Mouse (Mus musculus): Measurements from ENCODE around the gene Ly6g6d. TPM values are rescaled to one million over a fixed set of nuclear protein-coding genes. Genes with fewer than 3 reads are reported as not detected.

Gene Ly6g6d
- polyA plus RNA-seq, 1 experiment = 3.6 TPM

DNA sequence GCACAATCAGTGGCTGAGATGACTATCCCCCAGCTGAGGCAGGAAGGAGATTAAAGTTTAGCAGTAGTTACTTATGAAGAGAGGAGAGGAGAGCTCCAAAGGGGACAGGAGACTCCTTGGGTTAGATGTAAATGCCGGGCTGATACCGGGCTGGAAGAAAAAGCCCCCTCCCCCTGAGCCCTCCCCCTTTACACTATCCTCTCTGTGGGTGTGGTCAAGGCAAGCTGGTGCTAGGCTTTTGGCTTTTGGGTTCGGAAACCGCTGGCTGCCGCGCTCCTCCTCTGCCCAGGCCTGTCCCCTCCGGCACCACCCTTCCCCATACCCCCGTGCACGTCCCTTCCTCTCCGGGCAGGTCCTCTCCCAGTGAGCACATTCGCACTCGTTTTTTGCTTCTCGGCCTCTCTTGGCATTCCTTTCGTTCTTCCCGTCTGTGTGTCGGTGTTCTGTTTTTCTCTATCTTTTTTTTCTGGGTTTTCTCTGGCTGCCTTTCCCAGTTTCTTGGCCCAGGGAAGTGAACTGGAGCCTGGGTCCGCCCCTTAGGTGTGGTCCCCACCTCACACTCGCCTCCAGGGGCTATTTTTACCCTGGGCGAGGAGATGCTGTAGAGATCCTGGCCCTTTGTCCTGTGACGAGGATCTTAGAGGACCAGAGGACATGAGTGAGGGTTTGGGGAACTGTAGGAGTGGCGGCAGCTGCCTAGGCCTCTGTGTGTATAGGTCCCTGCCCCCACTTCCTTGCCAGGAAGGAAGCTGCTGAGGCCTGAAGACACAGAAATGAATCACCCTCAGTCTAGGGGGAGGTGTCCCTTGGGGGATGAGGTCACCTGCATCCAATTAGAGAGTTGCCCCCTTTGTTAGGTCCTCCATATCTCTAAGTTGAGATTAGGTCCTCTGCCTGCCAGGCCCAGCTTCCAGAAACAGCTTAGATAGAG lies 26.4 kb downstream of the Ly6g6d start:
- Histone ChIP-seq H3K4me1 (ENCODE audit: control insufficient read depth, insufficient read depth, low read length) (no peaks in the 10 kb centered on the region), H3K27ac (ENCODE audit: insufficient read depth, low read length) (peak overlapping the region; percentile 60), H3K4me3 (ENCODE audit: insufficient read depth, low read length) (peak overlapping the region; percentile 27)
- TF ChIP-seq POLR2A (IDR thresholded peaks at IDR 0.05; ENCODE audit: extremely low read depth, insufficient read depth, low read length) (peak; percentile 43; the same call in 1 of the 2 replicates), CTCF (IDR thresholded peaks at IDR 0.05; ENCODE audit: extremely low read depth, insufficient read depth, low read length) (no peak)

DNA sequence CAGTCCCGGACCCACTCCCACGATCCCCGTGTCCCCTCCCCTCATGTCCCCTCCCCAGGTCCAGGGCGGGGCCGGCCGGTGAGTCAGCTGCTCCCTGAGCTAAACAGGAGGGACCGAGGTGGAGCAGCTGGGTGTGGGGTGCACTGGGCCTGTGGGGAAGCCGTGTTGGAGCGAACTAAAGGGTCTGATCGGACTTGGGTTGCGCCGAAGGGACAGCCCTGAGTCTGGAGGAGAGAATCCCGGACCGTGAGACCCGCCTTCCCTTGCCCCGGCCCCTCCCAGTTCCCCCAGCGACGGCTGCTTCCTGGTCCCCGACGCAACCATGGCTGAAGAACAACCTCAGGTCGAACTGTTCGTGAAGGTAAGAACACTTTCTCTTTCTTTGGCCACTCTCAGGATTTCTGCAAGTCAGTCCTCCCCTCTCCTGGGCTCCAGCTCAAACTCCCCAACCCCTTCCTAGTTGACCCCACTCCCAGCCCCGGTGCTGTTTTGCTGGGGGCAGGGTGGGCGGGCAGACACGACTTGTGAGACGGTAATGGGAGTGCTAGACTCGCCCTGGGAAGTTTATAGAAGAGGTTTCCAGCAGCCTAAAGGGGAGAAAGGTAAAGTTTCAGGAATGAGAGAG lies 27.6 kb downstream of the Ly6g6d start:
- H3K27ac ChIP-seq (ENCODE audit: insufficient read depth, low read length) = peak overlapping the region; percentile 33
- TF ChIP-seq POLR2A (IDR thresholded peaks at IDR 0.05; ENCODE audit: extremely low read depth, insufficient read depth, low read length) (0 out of 2 replicates have a peak, but pooled peaks have one; percentile 7), CTCF (IDR thresholded peaks at IDR 0.05; ENCODE audit: extremely low read depth, insufficient read depth, low read length) (no peak)
- no peaks in the 10 kb centered on the region for H3K4me1 ChIP-seq (ENCODE audit: control insufficient read depth, insufficient read depth, low read length)
- H3K4me3 ChIP-seq (ENCODE audit: insufficient read depth, low read length) = peak overlapping the region; percentile 27

DNA sequence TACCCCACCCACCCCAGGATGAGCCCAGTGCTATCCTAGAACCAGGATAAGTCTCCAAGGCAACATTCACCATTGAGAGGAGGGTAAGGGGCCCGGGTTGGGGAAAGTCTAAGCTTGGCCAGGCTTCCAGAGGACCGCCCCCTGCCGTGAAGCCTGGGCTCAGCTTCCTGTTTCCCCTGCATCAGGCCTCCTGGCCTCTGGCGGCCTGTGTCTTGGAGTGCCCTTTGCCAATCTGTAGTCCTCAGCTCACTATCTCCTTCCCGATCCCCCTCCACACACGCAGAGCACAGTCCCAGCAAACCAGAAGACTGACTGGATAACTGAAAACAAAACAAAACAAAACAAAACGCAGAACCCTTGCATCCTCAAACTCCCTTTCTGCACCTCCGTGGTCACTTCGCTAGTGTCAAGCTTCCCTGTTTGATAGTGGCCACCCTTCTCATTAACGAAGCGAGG lies 28.3 kb downstream of the Ly6g6d start, which contains the start of gene Clic1:
TSS of gene Clic1 (plus strand) at position 406 of the 456 bp plus-strand sequence.
- TF ChIP-seq CTCF (IDR thresholded peaks at IDR 0.05; ENCODE audit: extremely low read depth, insufficient read depth, low read length) (no peak), POLR2A (IDR thresholded peaks at IDR 0.05; ENCODE audit: extremely low read depth, insufficient read depth, low read length) (no peak)
- Histone ChIP-seq H3K27ac (ENCODE audit: insufficient read depth, low read length) (peak within 1 kb of the TSS; percentile 33), H3K4me3 (ENCODE audit: insufficient read depth, low read length) (peak within 1 kb of the TSS; percentile 27), H3K4me1 (ENCODE audit: control insufficient read depth, insufficient read depth, low read length) (no peaks in the 10 kb centered on the region)

DNA sequence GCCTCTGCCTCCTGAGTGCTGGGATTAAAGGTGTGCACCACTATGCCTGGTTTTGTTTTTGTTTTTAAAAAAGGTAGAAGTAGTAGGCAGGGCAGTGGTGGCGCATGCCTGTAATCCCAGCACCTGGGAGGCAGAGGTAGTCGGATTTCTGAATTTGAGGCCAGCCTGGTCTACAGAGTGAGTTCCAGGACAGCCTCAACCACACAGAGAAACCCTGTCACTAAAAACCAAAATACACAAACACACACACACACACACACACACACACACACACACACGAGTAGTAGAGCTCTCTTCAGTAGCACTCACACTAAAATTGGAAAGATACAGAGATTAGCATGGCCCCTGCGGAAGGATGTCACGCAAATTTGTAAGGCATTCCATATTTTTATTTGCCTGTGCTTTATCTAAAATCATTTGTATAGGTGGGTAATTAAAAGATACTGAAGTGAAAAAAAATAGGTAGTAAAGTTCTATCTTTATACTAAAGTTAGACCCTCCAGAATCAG lies 28.9 kb downstream of the Ly6g6d start:
- no peak for TF ChIP-seq CTCF (IDR thresholded peaks at IDR 0.05; ENCODE audit: extremely low read depth, insufficient read depth, low read length)
- TF ChIP-seq POLR2A (IDR thresholded peaks at IDR 0.05; ENCODE audit: extremely low read depth, insufficient read depth, low read length) = no peak
- Histone ChIP-seq H3K4me1 (ENCODE audit: control insufficient read depth, insufficient read depth, low read length) (no peaks in the 10 kb centered on the region), H3K27ac (ENCODE audit: insufficient read depth, low read length) (no peak overlapping the region), H3K4me3 (ENCODE audit: insufficient read depth, low read length) (no peak overlapping the region)

DNA sequence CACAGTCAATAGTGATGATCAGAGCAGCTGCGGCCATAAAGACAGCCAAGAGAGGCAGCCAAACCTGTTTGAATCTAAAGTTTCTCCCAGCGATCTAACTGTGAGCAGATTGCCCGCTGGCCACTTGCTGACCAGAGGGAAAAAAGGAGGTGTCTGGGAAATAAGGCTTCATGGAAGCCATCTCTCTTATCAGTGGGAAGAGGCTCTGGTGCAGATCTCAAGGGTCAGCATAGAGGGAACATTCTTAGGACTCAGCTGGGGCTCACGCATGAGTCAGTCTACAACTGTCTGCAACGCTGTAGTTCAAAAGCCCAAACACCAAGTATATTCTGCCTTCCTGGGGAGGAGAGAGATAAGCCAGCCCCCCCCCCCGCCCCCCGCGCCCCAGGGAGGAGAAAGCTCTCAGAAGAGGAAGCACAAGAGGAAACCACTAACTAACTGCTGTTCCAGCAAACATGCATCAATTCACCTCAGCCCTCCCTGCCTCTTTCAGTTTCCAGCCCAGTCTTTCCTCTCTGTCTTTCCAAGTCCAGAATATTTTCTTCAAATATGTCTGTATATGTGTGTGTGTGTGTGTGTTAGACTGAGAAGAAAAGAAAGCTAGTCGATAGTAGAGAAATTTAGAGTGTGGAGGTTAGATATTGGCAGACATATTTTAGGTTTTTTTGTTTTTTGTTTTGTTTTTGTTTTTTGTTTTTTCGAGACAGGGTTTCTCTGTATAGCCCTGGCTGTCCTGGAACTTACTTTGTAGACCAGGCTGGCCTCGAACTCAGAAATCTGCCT lies 29.5 kb downstream of the Ly6g6d start:
- H3K4me3 ChIP-seq (ENCODE audit: insufficient read depth, low read length) = no peak overlapping the region
- no peaks in the 10 kb centered on the region for H3K4me1 ChIP-seq (ENCODE audit: control insufficient read depth, insufficient read depth, low read length)
- H3K27ac ChIP-seq (ENCODE audit: insufficient read depth, low read length) = no peak overlapping the region
- TF ChIP-seq POLR2A (IDR thresholded peaks at IDR 0.05; ENCODE audit: extremely low read depth, insufficient read depth, low read length) = no peak
- no peak for TF ChIP-seq CTCF (IDR thresholded peaks at IDR 0.05; ENCODE audit: extremely low read depth, insufficient read depth, low read length)

DNA sequence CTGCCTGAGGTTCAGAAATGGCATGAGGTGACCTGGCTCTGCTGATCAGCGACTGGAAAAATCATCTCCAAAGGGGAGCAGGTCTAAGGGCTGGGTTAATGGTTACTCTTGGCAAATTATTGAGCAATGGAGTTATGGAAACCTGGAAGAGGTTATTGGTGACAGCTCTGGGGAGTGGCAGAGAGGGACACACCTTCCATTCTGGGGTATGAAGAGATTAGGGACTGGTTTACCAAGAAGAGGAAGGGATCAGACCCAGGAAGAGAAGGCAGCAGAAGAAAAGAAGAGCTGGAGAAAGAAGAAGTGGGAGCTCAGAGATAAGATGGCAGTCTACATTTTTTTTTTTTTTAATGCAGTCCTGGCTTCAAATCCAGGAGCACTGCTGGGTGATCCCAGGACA lies 30.2 kb downstream of the Ly6g6d start:
- Histone ChIP-seq H3K4me1 (ENCODE audit: control insufficient read depth, insufficient read depth, low read length) (no peaks in the 10 kb centered on the region), H3K4me3 (ENCODE audit: insufficient read depth, low read length) (no peak overlapping the region), H3K27ac (ENCODE audit: insufficient read depth, low read length) (no peak overlapping the region)
- TF ChIP-seq CTCF (IDR thresholded peaks at IDR 0.05; ENCODE audit: extremely low read depth, insufficient read depth, low read length) = no peak
- TF ChIP-seq POLR2A (IDR thresholded peaks at IDR 0.05; ENCODE audit: extremely low read depth, insufficient read depth, low read length) = no peak

DNA sequence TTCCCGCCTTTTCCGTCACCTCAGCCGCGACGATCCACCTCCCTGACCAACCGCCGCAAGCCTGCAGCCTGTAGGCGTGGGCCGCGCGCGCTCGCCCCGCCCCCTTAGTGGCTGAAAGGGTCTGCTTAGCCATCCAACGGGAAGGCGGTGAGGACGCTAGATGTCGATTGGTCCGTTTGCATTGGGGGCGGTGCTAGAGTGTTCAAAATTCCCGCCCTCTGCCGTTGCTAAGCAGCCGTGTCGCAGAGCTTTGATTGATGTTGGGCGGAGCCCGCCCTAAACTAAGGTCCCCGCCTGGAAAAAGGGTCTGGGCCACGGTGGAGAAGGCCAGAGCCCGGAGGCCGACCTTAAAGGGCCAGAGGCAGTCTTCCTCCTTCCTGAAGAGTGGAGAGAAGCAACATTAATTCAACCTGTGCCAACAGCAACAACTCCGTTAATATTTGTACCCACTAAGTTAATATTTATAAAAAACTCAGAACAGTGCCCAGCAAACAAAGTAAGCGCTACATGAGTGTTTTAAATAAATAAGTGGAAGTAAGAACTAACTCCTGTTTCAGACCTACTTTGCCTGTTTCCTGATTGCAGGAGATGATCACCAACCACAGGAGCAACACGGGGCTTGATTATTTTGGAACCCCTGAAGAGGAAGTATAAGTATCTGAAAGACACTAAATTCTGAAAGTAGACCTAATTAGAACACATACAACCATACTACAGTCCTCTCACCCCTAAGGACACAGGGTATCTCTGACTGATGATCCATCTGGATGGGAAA lies 31.0 kb downstream of the Ly6g6d start, which contains the start of gene Msh5:
TSS of gene Msh5 (minus strand) at position 65 of the 775 bp plus-strand sequence.
- H3K4me1 ChIP-seq (ENCODE audit: control insufficient read depth, insufficient read depth, low read length) = no peaks in the 10 kb centered on the region
- H3K4me3 ChIP-seq (ENCODE audit: insufficient read depth, low read length) = peak within 1 kb of the TSS; percentile 19
- H3K27ac ChIP-seq (ENCODE audit: insufficient read depth, low read length) = no peak within 1 kb of the TSS
- TF ChIP-seq CTCF (IDR thresholded peaks at IDR 0.05; ENCODE audit: extremely low read depth, insufficient read depth, low read length) (no peak), POLR2A (IDR thresholded peaks at IDR 0.05; ENCODE audit: extremely low read depth, insufficient read depth, low read length) (no peak)

DNA sequence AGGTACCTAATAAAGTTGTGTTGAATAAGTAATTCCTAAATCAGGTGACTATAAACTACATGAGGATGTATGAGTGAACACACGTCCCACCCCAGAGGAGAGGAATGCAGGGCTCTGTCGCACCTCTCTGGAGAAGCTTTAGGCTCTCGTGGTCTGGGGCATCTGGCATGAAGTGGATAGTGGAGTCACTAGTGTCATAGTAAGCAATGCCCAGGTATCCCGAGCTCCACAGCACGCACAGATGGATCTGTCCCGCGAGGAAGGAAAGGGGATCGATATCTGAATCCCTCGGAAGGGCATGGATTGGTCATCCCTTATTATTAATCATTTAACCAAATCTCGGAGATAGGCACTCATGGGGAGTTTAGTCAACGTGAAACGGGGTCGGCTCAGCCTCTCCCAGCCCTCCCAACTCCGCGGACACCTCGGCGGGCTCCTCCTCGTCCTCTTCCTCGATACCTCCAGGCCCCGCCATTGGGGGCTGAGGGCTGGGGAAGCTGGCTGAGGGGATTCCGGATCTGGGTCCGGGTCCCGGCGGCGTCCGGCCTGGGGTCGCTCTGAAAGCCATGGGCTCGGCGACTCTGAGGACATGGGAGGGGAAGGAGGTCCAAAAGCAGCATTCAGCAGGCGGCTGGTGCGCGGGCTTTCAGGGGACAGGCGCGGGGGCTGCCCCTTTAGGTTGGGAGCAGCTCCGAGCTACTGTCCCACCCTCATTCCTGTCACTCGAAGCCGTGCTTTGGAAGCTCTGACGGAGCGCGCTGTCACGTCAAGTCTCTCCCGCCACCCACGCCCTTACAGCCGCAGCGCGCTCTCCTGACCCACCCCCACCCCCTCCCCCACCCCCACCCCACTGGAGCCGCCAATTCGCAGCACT lies 31.8 kb downstream of the Ly6g6d start:
- Histone ChIP-seq H3K4me3 (ENCODE audit: insufficient read depth, low read length) (peak overlapping the region; percentile 19), H3K27ac (ENCODE audit: insufficient read depth, low read length) (no peak overlapping the region), H3K4me1 (ENCODE audit: control insufficient read depth, insufficient read depth, low read length) (no peaks in the 10 kb centered on the region)
- TF ChIP-seq CTCF (IDR thresholded peaks at IDR 0.05; ENCODE audit: extremely low read depth, insufficient read depth, low read length) = no peak
- no peak for TF ChIP-seq POLR2A (IDR thresholded peaks at IDR 0.05; ENCODE audit: extremely low read depth, insufficient read depth, low read length)

Data from cortical plate, adult 2 months (tissue).